Mouse (Mus musculus) urinary bladder, postnatal 10 days (tissue): Measurements from ENCODE around the gene Vmn1r111.
"Not testable (repeated sequence)": the region's sequence is repeated elsewhere in the genome, so short reads cannot be mapped to it uniquely, and the experiment has no call there.

ENCODE experiments used
- DNase-seq: peaks from one replicate; pipeline ENCODE4 v3.0.0; 2022; ENCODE audit warnings: low spot score

Gene Vmn1r111

GRCm38 (mm10) chr7:20703116-20703515, at the start of gene Vmn1r111:
TSS of gene Vmn1r111 (minus strand) at chr7:20703216.
- not testable (repeated sequence) for DNase-seq

GRCm38 (mm10) chr7:20730524-20730923, 27.5 kb upstream of the Vmn1r111 start, which contains the start of gene Gm10668:
TSS of gene Gm10668 (minus strand) at chr7:20730624.
- DNase-seq = not testable (repeated sequence)

- not testable (repeated sequence) for DNase-seq
Measured at GRCm38 (mm10) chr7:20668618-20669017, 34.4 kb downstream of the Vmn1r111 start, which contains the start of gene Vmn1r107. TSS of gene Vmn1r107 (plus strand) at chr7:20668918.
